Mouse (Mus musculus): ENCODE data around the gene Lrrc43. TPM values are rescaled to one million over a fixed set of nuclear protein-coding genes. Genes with fewer than 3 reads are reported as not detected.
A peak's percentile ranks its signal among the peaks of the same experiment; 100 is the strongest.

The Lrrc43 gene
- total RNA-seq, 2 experiments from 2014 or later = not detected

DNA sequence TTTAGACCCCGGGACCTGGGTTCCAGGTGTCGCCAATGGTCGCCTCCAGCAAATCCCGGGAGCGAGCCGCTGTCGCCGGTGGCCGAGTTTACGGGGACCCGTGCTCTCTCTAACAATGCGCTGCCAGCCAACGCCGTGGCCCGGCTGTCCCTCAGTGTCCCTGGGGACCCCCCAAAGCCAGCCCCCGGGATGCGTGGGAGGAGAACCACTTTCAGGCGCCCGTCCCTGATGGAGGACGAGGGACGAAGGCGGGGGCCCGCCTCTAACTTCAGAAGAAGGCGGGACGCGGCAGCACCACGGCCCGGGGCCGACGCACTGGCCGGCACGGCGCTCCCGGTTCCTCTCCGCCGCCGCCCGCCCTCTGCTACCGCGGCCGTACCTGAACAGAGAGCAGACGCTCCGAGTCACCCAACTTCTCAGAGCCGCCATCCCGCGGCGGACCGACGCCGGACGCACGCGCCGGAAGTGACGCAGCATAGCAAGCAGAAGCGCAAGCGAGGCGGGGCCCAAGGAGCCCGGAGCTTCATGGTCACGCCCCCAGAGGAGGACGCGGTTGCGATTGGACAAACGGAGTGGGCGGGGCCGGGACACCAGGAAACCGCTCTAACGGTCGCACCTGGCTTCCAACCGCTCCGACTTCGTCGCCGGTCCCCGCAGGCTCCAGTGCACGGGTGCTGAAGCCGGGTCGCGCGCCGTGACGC is 34.7 kb downstream of the Lrrc43 start, which contains the start of gene Diablo:
Gene Diablo (minus strand): TSS at position 485 of the 701 bp plus-strand sequence.
- intact Hi-C loops (cut with DNase I) = loop anchor here (1.0 kb wide), 1 partner anchor 80 kb away; no protein-coding TSS in a partner anchor
- no peak for TF ChIP-seq CTCF (IDR thresholded peaks at IDR 0.05)
- peak; percentile 99 for DNase-seq
- Histone ChIP-seq H3K4me3 (peak within 1 kb of the TSS; percentile 91), H3K27ac (peak within 1 kb of the TSS; percentile 94)

DNA sequence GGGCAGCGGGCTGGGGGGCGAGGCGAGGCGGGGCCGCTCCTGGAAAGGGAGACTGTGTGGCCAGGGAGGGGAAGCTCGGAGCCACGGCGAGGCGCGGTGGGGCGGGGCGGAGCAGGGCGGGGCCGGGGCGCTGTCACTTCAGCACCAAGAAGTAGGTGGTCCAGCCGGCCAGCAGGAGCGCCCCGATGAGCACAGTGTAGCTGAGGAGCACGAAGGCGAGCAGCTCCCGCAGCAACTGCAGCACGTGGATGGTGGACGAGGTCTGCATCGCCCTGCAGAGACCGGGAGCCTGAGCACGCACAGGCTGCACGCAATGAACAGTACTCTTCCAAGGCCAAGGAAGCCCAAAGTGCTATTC is 35.3 kb downstream of the Lrrc43 start:
- Histone ChIP-seq H3K27ac (peak overlapping the region; percentile 94), H3K4me3 (peak overlapping the region; percentile 91)
- TF ChIP-seq CTCF (IDR thresholded peaks at IDR 0.05) = peak; percentile 22
- intact Hi-C loops (cut with DNase I) = no loop called here
- no peak for DNase-seq

DNA sequence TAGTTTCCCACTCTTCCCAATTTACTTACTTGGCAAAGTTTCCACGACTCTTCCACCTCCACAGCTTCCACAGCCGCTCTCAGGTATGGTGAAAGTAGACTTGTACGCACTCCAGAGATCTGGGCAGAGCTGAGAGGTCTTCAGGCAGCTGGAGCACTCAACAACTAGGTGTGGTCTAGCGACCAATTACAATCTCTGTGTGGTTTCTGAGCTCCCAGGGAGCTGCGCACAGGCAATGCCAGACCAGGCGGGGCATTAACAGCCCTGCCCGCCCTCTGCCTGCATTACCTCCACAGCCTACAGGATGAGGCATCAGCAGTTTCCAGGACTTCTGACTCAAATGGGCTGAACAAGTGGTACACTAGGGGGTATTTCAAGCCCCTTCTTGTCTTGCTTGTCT is 36.2 kb downstream of the Lrrc43 start, which contains the start of gene Gm49027:
Gene Gm49027 (minus strand): TSS at position 208 of the 400 bp plus-strand sequence.
- Histone ChIP-seq H3K27ac (peak within 1 kb of the TSS; percentile 94), H3K4me3 (peak within 1 kb of the TSS; percentile 91)
- no peak for TF ChIP-seq CTCF (IDR thresholded peaks at IDR 0.05)
- intact Hi-C loops (cut with DNase I) = no loop called here
- no peak for DNase-seq

GRCm38 (mm10) chr5:123525916-123526495 is 36.9 kb downstream of the Lrrc43 start:
- TF ChIP-seq CTCF (IDR thresholded peaks at IDR 0.05) = no peak
- no peak for DNase-seq
- H3K4me3 ChIP-seq = no peak overlapping the region
- H3K27ac ChIP-seq = no peak overlapping the region
- intact Hi-C loops (cut with DNase I) = no loop called here

GRCm38 (mm10) chr5:123528641-123529040 is 39.5 kb downstream of the Lrrc43 start:
- no peak for DNase-seq

DNA sequence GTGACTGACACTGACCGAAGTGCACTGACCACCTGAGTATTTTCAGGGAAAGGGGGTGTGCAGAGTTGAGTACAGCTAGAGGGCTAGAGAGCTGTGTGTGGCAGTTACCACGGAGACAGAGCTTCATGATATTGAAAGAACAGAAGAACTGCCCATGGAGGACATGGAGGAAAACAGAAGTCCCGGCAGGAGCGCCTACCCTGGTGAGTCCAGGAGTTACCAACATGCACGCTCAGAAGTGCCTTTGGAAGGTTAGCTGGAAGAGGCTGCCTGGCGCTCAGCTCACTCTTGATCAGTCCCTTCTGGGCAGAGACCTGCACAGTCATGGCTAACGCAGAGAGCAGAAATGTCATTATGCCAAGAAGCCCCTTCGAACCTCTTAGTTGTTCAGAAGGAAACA is 41.0 kb downstream of the Lrrc43 start:
- Histone ChIP-seq H3K27ac (no peak overlapping the region), H3K4me3 (no peak overlapping the region)
- no peak for DNase-seq
- no peak for TF ChIP-seq CTCF (IDR thresholded peaks at IDR 0.05)
- intact Hi-C loops (cut with DNase I) = no loop called here

More at GRCm38 (mm10) chr5:123528641-123529040, 39.5 kb downstream of the Lrrc43 start:
- no peak for TF ChIP-seq CTCF (IDR thresholded peaks at IDR 0.05)
- intact Hi-C loops (cut with DNase I) = no loop called here
- Histone ChIP-seq H3K4me3 (no peak overlapping the region), H3K27ac (no peak overlapping the region)

DNA sequence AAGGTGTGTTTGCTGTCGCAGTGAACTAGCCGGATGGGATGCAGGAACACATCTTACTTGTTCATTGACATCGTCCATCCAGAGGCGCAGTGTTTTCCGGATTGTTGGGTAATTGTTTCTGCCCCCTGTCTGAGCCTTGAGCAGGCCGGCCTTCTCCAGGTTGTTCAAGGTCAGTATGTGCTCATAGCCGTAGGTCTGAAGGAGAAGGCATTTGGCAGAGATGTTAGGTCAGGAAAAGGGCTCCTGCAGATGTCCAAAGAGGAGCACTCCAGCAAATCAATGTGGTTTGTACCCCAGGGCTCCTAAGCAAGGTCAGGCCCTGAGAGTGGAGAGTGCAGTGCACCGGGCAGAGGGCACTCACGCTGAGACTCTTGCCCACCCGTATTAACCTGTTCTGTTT is 44.7 kb downstream of the Lrrc43 start:
- Histone ChIP-seq H3K4me3 (no peak overlapping the region), H3K27ac (no peak overlapping the region)
- TF ChIP-seq CTCF (IDR thresholded peaks at IDR 0.05) = no peak
- intact Hi-C loops (cut with DNase I) = no loop called here
- DNase-seq = no peak

- intact Hi-C loops (cut with DNase I) = no loop called here
- TF ChIP-seq CTCF (IDR thresholded peaks at IDR 0.05) = no peak
- no peak overlapping the region for H3K4me3 ChIP-seq
- H3K27ac ChIP-seq = no peak overlapping the region
- no peak for DNase-seq
These were observed 66.6 kb downstream of the Lrrc43 start for GRCm38 (mm10) chr5:123555693-123556092.

GRCm38 (mm10) chr5:123556451-123556850 is 67.3 kb downstream of the Lrrc43 start:
- peak; percentile 87 for DNase-seq
- TF ChIP-seq CTCF (IDR thresholded peaks at IDR 0.05) = no peak
- Histone ChIP-seq H3K4me3 (no peak overlapping the region), H3K27ac (no peak overlapping the region)
- intact Hi-C loops (cut with DNase I) = no loop called here

Small RNA genes lying within 50 kb of the gene (microRNA-seq; reads per million reads assigned to microRNA genes)
- not detected for gene Mir7647

Other genes starting within 250 kb of the Lrrc43 start
- gene Wdr66, start 237.2 kb upstream of the Lrrc43 start, total RNA-seq (2021) = 1 to 10 TPM in 1 of 2 experiments, under 1 TPM in 1; 0.56 to 1.5 TPM
- gene Bcl7a, start 145.5 kb upstream of the Lrrc43 start, total RNA-seq (2021) = 10 to 100 TPM in 1 of 2 experiments, 1 to 10 TPM in 1; 4.9 to 10.7 TPM
- gene Mlxip, start 94.5 kb upstream of the Lrrc43 start, total RNA-seq (2021) = 10 to 100 TPM; 55.7 to 66.0 TPM
- gene Il31, start 184 bp downstream of the Lrrc43 start, total RNA-seq (2021) = not detected
- not detected for gene B3gnt4, start 21.2 kb downstream of the Lrrc43 start, total RNA-seq (2021)
- gene Diablo, start 34.9 kb downstream of the Lrrc43 start, total RNA-seq (2021) = 10 to 100 TPM; 37.7 to 47.7 TPM
- gene Gm49027, start 36.2 kb downstream of the Lrrc43 start, total RNA-seq (2021) = under 1 TPM in 1 of 2 experiments, not detected in 1; 0.36 TPM
- gene Vps33a, start 83.7 kb downstream of the Lrrc43 start, total RNA-seq (2021) = 10 to 100 TPM; 34.0 to 36.7 TPM
- gene Clip1, start 195.3 kb downstream of the Lrrc43 start, total RNA-seq (2021) = 100 to 1,000 TPM; 286 to 331 TPM
- gene Zcchc8, start 231.8 kb downstream of the Lrrc43 start, total RNA-seq (2021) = 10 to 100 TPM; 17.1 to 22.0 TPM